Comparison of ENCODE assay signal across 18 mouse cellular contexts in genomic region chr12:5805731-5806130, GRCm38 (mm10).
"Had no signal": no experiment of that assay in that cellular context is flagged by ENCODE, and none has a peak within 500 bp of the region (broad histone marks: within the 10 kb centered on the region; RNA-seq: fewer than 3 reads in every experiment).

No protein-coding gene starts in this region.

- H3K4me2 ChIP-seq: liver, embryonic 15.5 days; lung, embryonic 15.5 days; midbrain, embryonic 12.5 days; neural tube, embryonic 12.5 days; stomach, embryonic 15.5 days had no signal

- H3K27ac ChIP-seq: liver, embryonic 15.5 days; lung, embryonic 15.5 days; macrophage; midbrain, embryonic 12.5 days; neural tube, embryonic 12.5 days; stomach, embryonic 15.5 days had no signal

- H3K4me1 ChIP-seq: liver, embryonic 15.5 days; lung, embryonic 15.5 days; megakaryocyte, embryonic 14.5 days; neural tube, embryonic 12.5 days; stomach, embryonic 15.5 days had no signal

- H3K36me3 ChIP-seq: liver, embryonic 15.5 days; lung, embryonic 15.5 days; midbrain, embryonic 12.5 days; neural tube, embryonic 12.5 days; stomach, embryonic 15.5 days had no signal

- H3K27me3 ChIP-seq: liver, embryonic 15.5 days; lung, embryonic 15.5 days; megakaryocyte, embryonic 14.5 days; midbrain, embryonic 12.5 days; neural tube, embryonic 12.5 days; stomach, embryonic 15.5 days had no signal

- H3K9me3 ChIP-seq: liver, embryonic 15.5 days; lung, embryonic 15.5 days; midbrain, embryonic 12.5 days; neural tube, embryonic 12.5 days; stomach, embryonic 15.5 days had no signal

- DNase-seq: liver, postnatal 0 days; lung, adult 2 months; lung, postnatal 14 days; lung, postnatal 36 days; midbrain, embryonic 14.5 days; right cerebral cortex, postnatal 14 days; thymus, adult 2 months; thymus, postnatal 25 days; thymus, postnatal 4 days had no signal

- H3K4me3 ChIP-seq: liver, embryonic 15.5 days; lung, embryonic 15.5 days; megakaryocyte, embryonic 14.5 days; midbrain, embryonic 12.5 days; neural tube, embryonic 12.5 days; stomach, embryonic 15.5 days had no signal

- H3K9ac ChIP-seq: liver, embryonic 15.5 days; liver, postnatal 0 days; lung, embryonic 15.5 days; midbrain, embryonic 12.5 days; neural tube, embryonic 12.5 days; stomach, embryonic 15.5 days had no signal

- ATAC-seq: liver, postnatal 0 days; lung, postnatal 0 days; midbrain, embryonic 16.5 days had no signal
